Mouse (Mus musculus) lung, adult 10 weeks (tissue): Measurements from ENCODE around the gene Ugt2a3. TPM values are rescaled to one million over a fixed set of nuclear protein-coding genes. Genes with fewer than 3 reads are reported as not detected.

Source experiments
- polyA plus RNA-seq: library from polyadenylated mRNA; stranded (reverse); fragments of 350-450 nt; fragmentation: Illumina TruSeq; extraction: RNeasy Lipid Tissue Mini Kit (QIAGEN cat#74804); gene quantifications from one replicate; pipeline ENCODE4 v1.2.3, GENCODE M21; 2014; ENCODE audit warnings: low read depth, low replicate concordance; ENCODE audit not compliant: insufficient read depth

Ugt2a3 gene
- polyA plus RNA-seq, result not detected

DNA sequence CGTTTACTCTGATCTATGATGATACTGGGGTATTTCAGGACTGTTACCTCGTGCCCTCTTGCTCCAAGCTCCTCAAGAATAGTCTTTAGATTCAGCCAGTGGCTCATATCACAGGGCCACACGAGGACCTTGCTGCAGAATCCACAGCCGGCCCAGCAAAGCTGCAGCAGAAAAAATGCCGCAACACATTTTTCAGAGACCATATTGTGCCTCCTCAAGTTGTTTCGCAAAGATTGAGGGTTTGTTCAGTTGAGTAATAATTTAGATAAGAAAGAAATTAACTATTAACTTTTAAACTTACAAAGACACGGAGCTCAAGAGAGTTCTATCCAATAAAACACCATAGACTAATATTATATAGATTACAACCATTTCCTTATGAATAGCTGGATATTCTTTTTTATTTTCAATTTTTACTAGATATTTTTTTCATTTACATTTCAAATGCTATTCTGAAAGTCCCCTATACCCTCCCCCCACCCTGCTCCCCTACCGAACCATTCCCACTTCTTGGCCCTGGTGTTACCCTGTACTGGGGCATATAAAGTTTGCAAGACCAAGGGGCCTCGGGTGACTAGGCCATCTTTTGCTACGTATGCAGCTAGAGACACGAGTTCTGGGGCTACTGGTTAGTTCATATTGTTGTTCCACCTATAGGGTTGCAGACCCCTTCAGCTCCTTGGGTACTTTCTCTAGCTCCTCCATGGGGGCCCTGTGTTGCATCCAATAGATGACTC, at the start of gene Ugt2a3:
Gene Ugt2a3, minus strand, starts transcription at position 235 of the 737 bp plus-strand sequence.

Other genes with a start within 250 kb of the Ugt2a3 start
- gene Ugt2b36, start 244.6 kb downstream of the Ugt2a3 start, polyA plus RNA-seq, result not detected
- 0.12 TPM for gene Ugt2b5, start 196.9 kb downstream of the Ugt2a3 start, polyA plus RNA-seq
- gene Ugt2b37, start 82.4 kb downstream of the Ugt2a3 start, polyA plus RNA-seq, result not detected
- not detected for gene Ugt2b38, start 87.0 kb upstream of the Ugt2a3 start, polyA plus RNA-seq
- gene Ugt2a2, start 145.1 kb upstream of the Ugt2a3 start, polyA plus RNA-seq, result not detected
- not detected for gene Gm43638, start 149.6 kb upstream of the Ugt2a3 start, polyA plus RNA-seq
- not detected for gene Ugt2a1, start 153.7 kb upstream of the Ugt2a3 start, polyA plus RNA-seq
- not detected for gene Sult1b1, start 201.0 kb upstream of the Ugt2a3 start, polyA plus RNA-seq
- gene Sult1d1, start 231.8 kb upstream of the Ugt2a3 start, polyA plus RNA-seq, result 14.3 TPM